Mouse (Mus musculus) embryo, embryonic 9.5 days (tissue): Measurements from ENCODE around the gene Efs.

Experiments used
- DNase-seq: peaks from one replicate; pipeline ENCODE4 v3.0.0-alpha.2; 2017; ENCODE audit errors: extremely low spot score

The Efs gene

GRCm38 (mm10) chr14:54924641-54925348 is 1.1 kb downstream of the Efs start:
- DNase-seq = peak; percentile 80

GRCm38 (mm10) chr14:54920076-54920685 is 5.7 kb downstream of the Efs start:
- no peak for DNase-seq

- no peak for DNase-seq
Observed at GRCm38 (mm10) chr14:54913343-54913742, 12.6 kb downstream of the Efs start.

- peak; percentile 85 for DNase-seq
Observed at GRCm38 (mm10) chr14:54912886-54913285, 13.0 kb downstream of the Efs start, which contains the start of gene Slc22a17. Gene Slc22a17 (minus strand): TSS chr14:54913132.

- peak; percentile 37 for DNase-seq
Observed at GRCm38 (mm10) chr14:54912109-54912850, 13.6 kb downstream of the Efs start.

- DNase-seq = no peak
Observed at GRCm38 (mm10) chr14:54908682-54909081, 17.2 kb downstream of the Efs start.

GRCm38 (mm10) chr14:54903641-54904040 is 22.3 kb downstream of the Efs start:
- DNase-seq = no peak

- peak; percentile 80 for DNase-seq
Observed at GRCm38 (mm10) chr14:54900383-54900782, 25.5 kb downstream of the Efs start.

- no peak for DNase-seq
Observed at GRCm38 (mm10) chr14:54897445-54897844, 28.5 kb downstream of the Efs start.

- DNase-seq = peak; percentile 68
Observed at GRCm38 (mm10) chr14:54894296-54895151, 31.4 kb downstream of the Efs start.

- DNase-seq = peak; percentile 98
Observed at GRCm38 (mm10) chr14:54893651-54894181, 32.2 kb downstream of the Efs start.

- DNase-seq = no peak
Observed at GRCm38 (mm10) chr14:54892200-54892599, 33.7 kb downstream of the Efs start, which contains the start of gene Pabpn1. Gene Pabpn1 (plus strand): TSS chr14:54892500.

- DNase-seq = no peak
Observed at GRCm38 (mm10) chr14:54885309-54885708, 40.6 kb downstream of the Efs start.

- no peak for DNase-seq
Observed at GRCm38 (mm10) chr14:54884022-54884712, 41.8 kb downstream of the Efs start.

- peak; percentile 91 for DNase-seq
Observed at GRCm38 (mm10) chr14:54883154-54884021, 42.5 kb downstream of the Efs start, which contains the start of the genes Bcl2l2 and Gm20521. Gene Bcl2l2 (plus strand): TSS chr14:54883377. Gene Gm20521 (plus strand): TSS chr14:54883441.

- peak; percentile 69 for DNase-seq
Observed at GRCm38 (mm10) chr14:54877048-54877715, 48.7 kb downstream of the Efs start, which contains the start of gene Ppp1r3e. Gene Ppp1r3e (minus strand): TSS chr14:54877550.

GRCm38 (mm10) chr14:54876539-54877047 is 49.3 kb downstream of the Efs start:
- DNase-seq = peak; percentile 88

GRCm38 (mm10) chr14:54875844-54876538 is 49.9 kb downstream of the Efs start:
- DNase-seq = peak; percentile 13
